Mouse (Mus musculus): Measurements from ENCODE around the gene Gabrd.
A peak's percentile ranks its signal among the peaks of the same experiment; 100 is the strongest.

The Gabrd gene

GRCm38 (mm10) chr4:155344716-155345607 is 53.0 kb downstream of the Gabrd start:
- DNase-seq (ENCODE audit: inconsistent age in 2 of 2, low spot score in 1 of 2), result peak in 1 of 2 experiments; percentile 42

DNA sequence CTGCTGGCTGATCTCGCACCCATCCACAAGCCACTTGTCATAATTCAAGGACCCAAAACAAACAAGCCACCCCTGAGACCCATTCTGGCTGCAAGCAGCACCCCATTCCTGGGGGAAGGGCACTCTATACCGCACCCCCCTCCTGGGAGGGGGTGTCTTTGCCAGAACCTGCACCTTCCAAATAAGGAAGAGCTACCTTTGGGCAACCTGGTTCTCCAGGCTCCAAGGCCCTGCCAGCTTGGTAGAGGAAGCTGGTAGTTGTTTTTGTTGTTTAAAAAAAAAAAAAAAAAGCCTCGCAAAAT is 53.7 kb downstream of the Gabrd start:
- no peak for DNase-seq (ENCODE audit: inconsistent age in 2 of 2, low spot score in 1 of 2)

DNA sequence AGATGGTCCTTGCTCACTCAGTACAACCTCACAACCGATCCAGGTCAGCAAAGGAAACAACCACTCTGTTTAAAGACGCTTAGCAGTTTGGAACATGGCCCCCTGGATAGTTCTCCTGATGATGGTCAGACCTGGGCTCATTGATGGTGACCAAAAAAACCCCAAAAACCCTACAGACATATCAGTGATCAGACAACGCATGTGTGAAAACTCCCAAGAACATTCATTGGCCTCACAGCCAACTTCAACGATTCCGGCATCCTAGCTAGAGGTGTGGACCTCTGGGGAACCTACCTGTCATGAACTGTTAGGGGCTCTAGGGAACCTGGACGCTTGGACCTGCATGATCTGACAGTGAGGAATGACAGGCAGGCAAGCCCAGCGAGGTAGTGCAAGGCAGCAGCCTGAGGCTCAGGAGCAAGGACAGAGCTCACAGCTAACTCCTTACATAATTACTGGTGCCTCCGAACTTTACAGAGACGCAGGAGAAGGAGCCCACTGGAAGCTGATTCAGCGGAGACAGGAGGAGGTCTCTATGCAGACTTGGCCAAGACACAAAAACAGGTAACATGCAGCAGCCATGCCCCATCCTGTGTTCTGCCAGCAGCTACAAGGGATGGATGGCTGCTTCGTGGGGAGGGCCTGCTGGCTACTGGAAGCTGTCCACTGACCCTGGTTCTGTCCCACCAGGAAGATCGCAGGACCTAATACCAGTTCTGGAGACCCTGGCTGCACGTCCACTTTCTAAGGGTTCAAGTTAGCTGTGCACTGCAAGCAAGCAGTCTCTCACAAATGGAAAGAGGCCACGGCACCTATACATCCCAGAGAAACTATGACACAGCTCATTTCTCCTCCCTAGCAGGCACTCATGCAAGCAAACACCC is 54.3 kb downstream of the Gabrd start:
- DNase-seq (ENCODE audit: inconsistent age in 2 of 2, low spot score in 1 of 2), result no peak

GRCm38 (mm10) chr4:155336284-155337050 is 61.4 kb downstream of the Gabrd start:
- DNase-seq (ENCODE audit: inconsistent age in 2 of 2, low spot score in 1 of 2), result no peak
